Mouse (Mus musculus): ENCODE data around the gene Magi1. TPM values are rescaled to one million over a fixed set of nuclear protein-coding genes. Genes with fewer than 3 reads are reported as not detected.

The Magi1 gene
- polyA plus RNA-seq, 1 experiment from 2014 or later = 1.9 TPM

GRCm38 (mm10) chr6:93904987-93905386 lies 378.7 kb downstream of the Magi1 start:
- no peaks in the 10 kb centered on the region for H3K27me3 ChIP-seq (ENCODE audit: insufficient read depth, low read length)
- WGBS (ENCODE audit: insufficient replicate concordance) = 63% methylated on average over 2 of the region's 2 CpGs
- no peaks in the 10 kb centered on the region for H3K36me3 ChIP-seq (replicated peaks; ENCODE audit: insufficient read depth, low read length)
- H3K4me3 ChIP-seq (ENCODE audit: low read depth, low read length) = no peak overlapping the region
- H3K9me3 ChIP-seq (ENCODE audit: low read length) = no peaks in the 10 kb centered on the region
- DNase-seq = no peak
- H3K4me1 ChIP-seq (ENCODE audit: insufficient read depth) = no peaks in the 10 kb centered on the region
- H3K4me2 ChIP-seq (ENCODE audit: low read depth, low read length) = no peak overlapping the region
- no peak overlapping the region for H3K9ac ChIP-seq (replicated peaks)
- no peak overlapping the region for H3K27ac ChIP-seq (ENCODE audit: low read depth)
- no peak for ATAC-seq
- no peak for TF ChIP-seq EP300 (IDR thresholded peaks at IDR 0.05; ENCODE audit: low read depth)

DNA sequence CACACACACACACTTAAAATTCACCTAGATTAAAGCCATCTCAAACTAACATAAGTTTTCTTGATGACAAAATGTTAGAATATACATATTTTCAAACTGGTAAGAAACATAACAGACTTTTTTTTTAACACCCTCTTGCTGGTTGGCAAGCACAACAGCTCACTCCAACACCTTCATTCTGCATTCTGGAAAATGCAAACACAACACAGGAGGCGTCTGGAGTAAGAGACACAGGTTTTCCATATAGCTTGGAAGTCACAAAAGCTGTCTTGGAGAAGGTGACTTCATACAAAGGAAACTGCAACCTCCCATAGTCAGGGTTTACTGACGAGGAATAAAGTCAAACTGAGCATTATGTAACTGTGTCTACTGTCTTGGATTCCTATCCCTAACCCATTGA lies 381.5 kb downstream of the Magi1 start:
- 45% methylated on average over 2 of the region's 2 CpGs for WGBS (ENCODE audit: insufficient replicate concordance)
- ATAC-seq (no peak), DNase-seq (no peak)
- Histone ChIP-seq H3K4me2 (ENCODE audit: low read depth, low read length) (no peak overlapping the region), H3K36me3 (replicated peaks; ENCODE audit: insufficient read depth, low read length) (no peaks in the 10 kb centered on the region), H3K27me3 (ENCODE audit: insufficient read depth, low read length) (no peaks in the 10 kb centered on the region), H3K4me1 (ENCODE audit: insufficient read depth) (no peaks in the 10 kb centered on the region), H3K9me3 (ENCODE audit: low read length) (no peaks in the 10 kb centered on the region), H3K9ac (replicated peaks) (no peak overlapping the region), H3K4me3 (ENCODE audit: low read depth, low read length) (no peak overlapping the region), H3K27ac (ENCODE audit: low read depth) (no peak overlapping the region)
- TF ChIP-seq CTCF (IDR thresholded peaks at IDR 0.05; ENCODE audit: low read depth) (no peak), EP300 (IDR thresholded peaks at IDR 0.05; ENCODE audit: low read depth) (no peak)

DNA sequence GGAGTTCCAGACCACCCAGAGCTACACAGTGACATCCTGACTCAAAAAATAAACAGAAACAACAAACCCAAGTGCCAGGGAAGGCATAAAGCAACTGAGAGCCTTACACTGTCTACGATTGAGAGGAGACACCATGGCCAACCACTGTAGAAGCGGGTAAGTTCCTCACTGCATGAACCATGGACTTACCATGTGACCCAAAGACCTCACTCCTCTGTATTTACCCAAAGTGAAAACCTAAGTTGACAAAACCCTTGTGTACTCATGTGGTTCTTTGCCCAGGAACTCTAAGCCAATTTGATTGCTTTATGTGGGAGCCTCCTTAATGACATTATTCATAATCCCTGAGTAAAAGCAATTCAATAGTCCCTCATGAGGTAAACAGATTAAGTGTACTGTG lies 382.3 kb downstream of the Magi1 start:
- H3K27me3 ChIP-seq (ENCODE audit: insufficient read depth, low read length) = no peaks in the 10 kb centered on the region
- no peak overlapping the region for H3K9ac ChIP-seq (replicated peaks)
- H3K27ac ChIP-seq (ENCODE audit: low read depth) = no peak overlapping the region
- H3K4me3 ChIP-seq (ENCODE audit: low read depth, low read length) = no peak overlapping the region
- no peaks in the 10 kb centered on the region for H3K9me3 ChIP-seq (ENCODE audit: low read length)
- 69% methylated on average over 2 of the region's 2 CpGs for WGBS (ENCODE audit: insufficient replicate concordance)
- no peaks in the 10 kb centered on the region for H3K36me3 ChIP-seq (replicated peaks; ENCODE audit: insufficient read depth, low read length)
- no peak for TF ChIP-seq CTCF (IDR thresholded peaks at IDR 0.05; ENCODE audit: low read depth)
- no peak for TF ChIP-seq EP300 (IDR thresholded peaks at IDR 0.05; ENCODE audit: low read depth)
- DNase-seq (no peak), ATAC-seq (0 out of 2 replicates have a peak, but pooled peaks have one; percentile 40)
- no peak overlapping the region for H3K4me2 ChIP-seq (ENCODE audit: low read depth, low read length)
- H3K4me1 ChIP-seq (ENCODE audit: insufficient read depth) = no peaks in the 10 kb centered on the region

- DNase-seq = no peak
- no peak overlapping the region for H3K27ac ChIP-seq (ENCODE audit: low read depth)
- H3K9me3 ChIP-seq (ENCODE audit: low read length) = no peaks in the 10 kb centered on the region
- 67% methylated on average over 2 of the region's 2 CpGs for WGBS (ENCODE audit: insufficient replicate concordance)
- H3K4me1 ChIP-seq (ENCODE audit: insufficient read depth) = peaks cover 9% of the 10 kb centered on the region; the same call in 1 of the 2 replicates
- no peaks in the 10 kb centered on the region for H3K27me3 ChIP-seq (ENCODE audit: insufficient read depth, low read length)
- no peak overlapping the region for H3K4me3 ChIP-seq (ENCODE audit: low read depth, low read length)
- no peak for TF ChIP-seq CTCF (IDR thresholded peaks at IDR 0.05; ENCODE audit: low read depth)
- no peak for TF ChIP-seq EP300 (IDR thresholded peaks at IDR 0.05; ENCODE audit: low read depth)
- no peak overlapping the region for H3K4me2 ChIP-seq (ENCODE audit: low read depth, low read length)
- no peak overlapping the region for H3K9ac ChIP-seq (replicated peaks)
- no peak for ATAC-seq
- H3K36me3 ChIP-seq (replicated peaks; ENCODE audit: insufficient read depth, low read length) = no peaks in the 10 kb centered on the region
These were observed 386.2 kb downstream of the Magi1 start for GRCm38 (mm10) chr6:93897512-93897911.

- no peaks in the 10 kb centered on the region for H3K27me3 ChIP-seq (ENCODE audit: insufficient read depth, low read length)
- no peak for ATAC-seq
- 72% methylated on average over 2 of the region's 2 CpGs for WGBS (ENCODE audit: insufficient replicate concordance)
These were observed 388.0 kb downstream of the Magi1 start for GRCm38 (mm10) chr6:93895721-93896120.

DNA sequence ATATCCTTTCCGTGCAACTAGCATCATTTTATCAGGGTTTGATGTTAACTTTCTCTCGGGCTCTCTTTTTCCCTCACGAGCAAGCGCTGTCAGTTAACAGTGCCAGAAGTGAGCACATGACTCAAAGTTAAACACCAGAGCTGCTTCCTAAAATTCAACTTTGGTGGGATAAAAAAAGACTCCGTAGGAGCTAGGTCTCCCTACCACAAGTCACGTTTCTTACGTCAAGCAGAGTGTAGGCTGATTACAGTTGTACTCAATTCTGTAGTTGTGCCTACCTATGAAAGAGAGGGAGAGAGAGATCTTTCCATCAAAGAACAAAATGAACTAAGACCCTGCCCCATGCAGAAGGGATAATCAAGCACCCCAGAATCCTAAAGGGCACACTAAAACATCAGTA lies 389.8 kb downstream of the Magi1 start:
- no peak overlapping the region for H3K9ac ChIP-seq (replicated peaks)
- H3K4me1 ChIP-seq (ENCODE audit: insufficient read depth) = peaks cover 9% of the 10 kb centered on the region; the same call in 1 of the 2 replicates
- WGBS (ENCODE audit: insufficient replicate concordance) = 67% methylated on average over 7 of the region's 7 CpGs
- H3K4me3 ChIP-seq (ENCODE audit: low read depth, low read length) = no peak overlapping the region
- no peaks in the 10 kb centered on the region for H3K27me3 ChIP-seq (ENCODE audit: insufficient read depth, low read length)
- TF ChIP-seq CTCF (IDR thresholded peaks at IDR 0.05; ENCODE audit: low read depth) = no peak
- H3K4me2 ChIP-seq (ENCODE audit: low read depth, low read length) = no peak overlapping the region
- ATAC-seq (no peak), DNase-seq (no peak)
- H3K9me3 ChIP-seq (ENCODE audit: low read length) = no peaks in the 10 kb centered on the region
- H3K27ac ChIP-seq (ENCODE audit: low read depth) = no peak overlapping the region
- no peaks in the 10 kb centered on the region for H3K36me3 ChIP-seq (replicated peaks; ENCODE audit: insufficient read depth, low read length)

More at GRCm38 (mm10) chr6:93895721-93896120, 388.0 kb downstream of the Magi1 start:
- Histone ChIP-seq H3K9ac (replicated peaks) (no peak overlapping the region), H3K4me2 (ENCODE audit: low read depth, low read length) (no peak overlapping the region), H3K9me3 (ENCODE audit: low read length) (no peaks in the 10 kb centered on the region), H3K4me3 (ENCODE audit: low read depth, low read length) (no peak overlapping the region), H3K36me3 (replicated peaks; ENCODE audit: insufficient read depth, low read length) (no peaks in the 10 kb centered on the region), H3K4me1 (ENCODE audit: insufficient read depth) (peaks cover 9% of the 10 kb centered on the region; the same call in 1 of the 2 replicates), H3K27ac (ENCODE audit: low read depth) (no peak overlapping the region)
- TF ChIP-seq EP300 (IDR thresholded peaks at IDR 0.05; ENCODE audit: low read depth) (no peak), CTCF (IDR thresholded peaks at IDR 0.05; ENCODE audit: low read depth) (no peak)
- no peak for DNase-seq

GRCm38 (mm10) chr6:93892922-93893321 lies 390.8 kb downstream of the Magi1 start:
- ATAC-seq (no peak), DNase-seq (no peak)
- no peaks in the 10 kb centered on the region for H3K9me3 ChIP-seq (ENCODE audit: low read length)
- H3K27me3 ChIP-seq (ENCODE audit: insufficient read depth, low read length) = no peaks in the 10 kb centered on the region
- H3K4me2 ChIP-seq (ENCODE audit: low read depth, low read length) = no peak overlapping the region
- no peak overlapping the region for H3K9ac ChIP-seq (replicated peaks)
- TF ChIP-seq EP300 (IDR thresholded peaks at IDR 0.05; ENCODE audit: low read depth) = no peak
- TF ChIP-seq CTCF (IDR thresholded peaks at IDR 0.05; ENCODE audit: low read depth) = no peak
- no peaks in the 10 kb centered on the region for H3K36me3 ChIP-seq (replicated peaks; ENCODE audit: insufficient read depth, low read length)
- no peak overlapping the region for H3K4me3 ChIP-seq (ENCODE audit: low read depth, low read length)
- H3K27ac ChIP-seq (ENCODE audit: low read depth) = no peak overlapping the region
- 45% methylated on average over 5 of the region's 5 CpGs for WGBS (ENCODE audit: insufficient replicate concordance)
- H3K4me1 ChIP-seq (ENCODE audit: insufficient read depth) = peaks cover 9% of the 10 kb centered on the region; the same call in 1 of the 2 replicates
